Mouse (Mus musculus) embryonic fibroblast, embryonic 13.5 days (primary cell): ENCODE data around the gene Pde10a.

Experiments used
- CTCF ChIP-seq: IDR thresholded peaks from 2 replicates; pipeline ENCODE4 v1.5.1; 2011; ENCODE audit warnings: mild to moderate bottlenecking, control low read depth, low read length, moderate library complexity, borderline replicate concordance; ENCODE audit not compliant: insufficient read depth
- POLR2A ChIP-seq: IDR thresholded peaks from 2 replicates; pipeline ENCODE4 v1.6.1; 2011; ENCODE audit warnings: low read depth, mild to moderate bottlenecking, control low read depth, low read length, moderate library complexity

DNA sequence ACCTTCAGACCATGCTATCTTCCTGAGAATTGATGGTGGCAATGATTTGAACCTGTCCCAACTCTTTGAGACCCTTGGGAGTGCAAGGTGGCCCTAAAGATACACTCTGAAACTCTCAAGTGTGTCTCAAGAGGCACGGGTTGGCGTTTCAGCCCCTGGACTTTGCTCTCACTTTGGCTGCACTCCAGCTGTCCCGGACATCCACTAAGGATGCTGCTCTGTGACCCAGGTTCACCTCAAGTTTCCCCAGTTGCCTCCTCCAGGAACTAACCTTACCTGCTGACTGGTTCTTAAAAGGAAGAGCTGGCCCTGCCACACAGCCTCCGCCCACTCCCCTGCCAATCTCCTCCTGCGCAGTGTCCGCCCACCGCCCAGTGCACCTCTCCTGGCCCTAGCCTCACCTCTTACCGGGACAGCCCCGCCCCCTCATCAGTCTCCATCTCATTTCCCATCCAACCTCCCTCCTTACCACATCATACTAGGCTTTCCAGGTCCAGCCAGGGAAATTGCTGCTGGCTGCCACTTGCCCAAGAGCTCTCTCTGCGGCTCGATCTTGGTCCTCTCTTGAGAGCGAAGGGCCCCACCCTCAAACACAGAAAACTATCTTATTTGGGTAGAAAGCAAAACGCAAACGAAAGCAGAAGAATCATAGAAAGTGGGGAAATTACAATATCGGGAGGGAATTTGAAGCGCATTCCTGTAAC, 133.7 kb downstream of the Pde10a start:
- TF ChIP-seq POLR2A (no peak), CTCF (no peak)
